Mouse (Mus musculus) embryonic facial prominence, embryonic 14.5 days (tissue): ENCODE data around the gene Dus2. TPM values are rescaled to one million over a fixed set of nuclear protein-coding genes. Genes with fewer than 3 reads are reported as not detected.

Experiments
- ATAC-seq: fragments of 200-750 bp; cut with Nextera tagmentation; 2 replicates; pipeline ENCODE4 v1.8.0; 2017; ENCODE audit warnings: low read depth, moderate number of reproducible peaks, moderate TSS enrichment
- DNase-seq: peaks from one replicate; pipeline ENCODE4 v3.0.0-alpha.2; 2015; ENCODE audit warnings: low spot score
- H3K27ac ChIP-seq: fragments of 300-500 bp; sonication (generic); replicated peaks from 2 replicates; pipeline ENCODE4 v1.5.1; 2014; ENCODE audit warnings: low read depth, mild to moderate bottlenecking, low read length, moderate library complexity
- H3K27me3 ChIP-seq: fragments of 300-500 bp; sonication (generic); replicated peaks from 2 replicates; pipeline ENCODE4 v1.6.1; 2014; ENCODE audit warnings: low read length; ENCODE audit not compliant: control insufficient read depth, insufficient read depth
- H3K36me3 ChIP-seq: fragments of 300-500 bp; sonication (generic); 2 replicates; pipeline ENCODE4 v1.6.1; 2014; ENCODE audit warnings: low read length, mixed read lengths; ENCODE audit not compliant: control insufficient read depth, insufficient read depth
- H3K4me1 ChIP-seq: fragments of 300-500 bp; sonication (generic); 2 replicates; pipeline ENCODE4 v1.6.1; 2014; ENCODE audit warnings: antibody characterized with exemption, low read length; ENCODE audit not compliant: control insufficient read depth, insufficient read depth
- H3K4me2 ChIP-seq: fragments of 300-500 bp; sonication (generic); 2 replicates; pipeline ENCODE4 v1.6.1; 2014; ENCODE audit warnings: low read depth, mild to moderate bottlenecking, low read length, moderate library complexity, mixed read lengths
- H3K4me3 ChIP-seq: fragments of 300-500 bp; sonication (generic); 2 replicates; pipeline ENCODE4 v1.5.1; 2014; ENCODE audit warnings: low read depth, mild to moderate bottlenecking, low read length
- H3K9ac ChIP-seq: fragments of 300-500 bp; sonication (generic); 2 replicates; pipeline ENCODE4 v1.6.1; 2014; ENCODE audit warnings: low read depth, mild to moderate bottlenecking, low read length, moderate library complexity, mixed read lengths
- H3K9me3 ChIP-seq: fragments of 300-500 bp; sonication (generic); 2 replicates; pipeline ENCODE4 v1.6.1; 2016; ENCODE audit warnings: low read length; ENCODE audit not compliant: control insufficient read depth
- WGBS: fragments of 180-500 bp; shearing (Covaris S2); extraction: QIAGEN DNeasy Blood & Tissue Kit; methylation state at CpG from one replicate; pipeline ENCODE4 v1.1.7; 2014; 5-methylcytosine and 5-hydroxymethylcytosine counted together
- polyA plus RNA-seq: library from polyadenylated mRNA; unstranded; fragments of >200 nt; fragmentation: Nextera tagmentation; extraction: Ambion mirVana; gene quantifications from 2 replicates; pipeline ENCODE4 v1.2.1, GENCODE M21; 2014

The Dus2 gene
- polyA plus RNA-seq, 1 experiment from 2014 or later, result 16.0 TPM

- peak overlapping the region; percentile 84; the same call in 1 of the 2 replicates for H3K4me3 ChIP-seq
- H3K4me2 ChIP-seq, result peak overlapping the region; percentile 74
- no peaks in the 10 kb centered on the region for H3K9me3 ChIP-seq
- H3K27me3 ChIP-seq, result no peaks in the 10 kb centered on the region
- no peak overlapping the region; the same call in 1 of the 2 replicates for H3K9ac ChIP-seq
- ATAC-seq (no peak), DNase-seq (no peak)
- H3K36me3 ChIP-seq, result no peaks in the 10 kb centered on the region
- 63% methylated on average over 6 of the region's 6 CpGs for WGBS
- H3K4me1 ChIP-seq, result peaks cover 15% of the 10 kb centered on the region
- H3K27ac ChIP-seq, result no peak overlapping the region
These were observed 70.5 kb downstream of the Dus2 start for GRCm38 (mm10) chr8:106061686-106062085.

GRCm38 (mm10) chr8:106063046-106063445 lies 71.9 kb downstream of the Dus2 start:
- ATAC-seq (no peak), DNase-seq (no peak)
- Histone ChIP-seq H3K4me2 (no peak overlapping the region), H3K9ac (no peak overlapping the region), H3K4me1 (peaks cover 15% of the 10 kb centered on the region), H3K27ac (no peak overlapping the region), H3K4me3 (no peak overlapping the region), H3K36me3 (no peaks in the 10 kb centered on the region), H3K27me3 (no peaks in the 10 kb centered on the region), H3K9me3 (no peaks in the 10 kb centered on the region)
- 99% methylated on average over 7 of the region's 7 CpGs for WGBS

- Histone ChIP-seq H3K4me1 (peaks cover 4% of the 10 kb centered on the region), H3K36me3 (no peaks in the 10 kb centered on the region), H3K4me3 (no peak overlapping the region), H3K4me2 (no peak overlapping the region), H3K27me3 (no peaks in the 10 kb centered on the region), H3K9ac (no peak overlapping the region), H3K27ac (no peak overlapping the region), H3K9me3 (no peaks in the 10 kb centered on the region)
- ATAC-seq, result no peak
- WGBS, result 92% methylated on average over 2 of the region's 2 CpGs
- no peak for DNase-seq
These were observed 75.6 kb downstream of the Dus2 start for GRCm38 (mm10) chr8:106066721-106067120.

GRCm38 (mm10) chr8:106069565-106069964 lies 78.4 kb downstream of the Dus2 start:
- Histone ChIP-seq H3K27me3 (no peaks in the 10 kb centered on the region), H3K4me2 (no peak overlapping the region), H3K27ac (no peak overlapping the region; the same call in 1 of the 2 replicates), H3K4me1 (no peaks in the 10 kb centered on the region), H3K4me3 (no peak overlapping the region), H3K36me3 (no peaks in the 10 kb centered on the region), H3K9ac (no peak overlapping the region), H3K9me3 (no peaks in the 10 kb centered on the region)
- 28% methylated on average over 1 of the region's 1 CpGs for WGBS
- no peak for ATAC-seq
- DNase-seq, result peak; percentile 53

- no peaks in the 10 kb centered on the region for H3K9me3 ChIP-seq
- no peaks in the 10 kb centered on the region for H3K4me1 ChIP-seq
- H3K4me2 ChIP-seq, result no peak overlapping the region
- H3K9ac ChIP-seq, result no peak overlapping the region
- DNase-seq (no peak), ATAC-seq (no peak)
- no peak overlapping the region for H3K4me3 ChIP-seq
- no peak overlapping the region for H3K27ac ChIP-seq
- no peaks in the 10 kb centered on the region for H3K27me3 ChIP-seq
- H3K36me3 ChIP-seq, result no peaks in the 10 kb centered on the region
These were observed 81.0 kb downstream of the Dus2 start for GRCm38 (mm10) chr8:106072113-106072512.

GRCm38 (mm10) chr8:106074236-106074635 lies 83.1 kb downstream of the Dus2 start:
- Histone ChIP-seq H3K4me3 (no peak overlapping the region), H3K4me2 (no peak overlapping the region)
- no peak for ATAC-seq

GRCm38 (mm10) chr8:106074659-106075058 lies 83.5 kb downstream of the Dus2 start:
- 86% methylated on average over 1 of the region's 1 CpGs for WGBS
- no peak overlapping the region for H3K9ac ChIP-seq
- H3K36me3 ChIP-seq, result 0 out of 2 replicates have a peak, but pooled peaks cover 9% of the 10 kb centered on the region
- no peak overlapping the region for H3K4me2 ChIP-seq
- ATAC-seq, result no peak
- DNase-seq, result no peak
- H3K27ac ChIP-seq, result no peak overlapping the region
- H3K4me1 ChIP-seq, result no peaks in the 10 kb centered on the region
- H3K27me3 ChIP-seq, result no peaks in the 10 kb centered on the region
- no peaks in the 10 kb centered on the region for H3K9me3 ChIP-seq
- H3K4me3 ChIP-seq, result no peak overlapping the region

More at GRCm38 (mm10) chr8:106074236-106074635, 83.1 kb downstream of the Dus2 start:
- H3K27ac ChIP-seq, result no peak overlapping the region
- no peaks in the 10 kb centered on the region for H3K9me3 ChIP-seq
- DNase-seq, result no peak
- no peak overlapping the region for H3K9ac ChIP-seq
- no peaks in the 10 kb centered on the region for H3K27me3 ChIP-seq
- H3K4me1 ChIP-seq, result no peaks in the 10 kb centered on the region
- 0 out of 2 replicates have a peak, but pooled peaks cover 5% of the 10 kb centered on the region for H3K36me3 ChIP-seq

GRCm38 (mm10) chr8:106075161-106075862 lies 84.2 kb downstream of the Dus2 start:
- WGBS, result 82% methylated on average over 9 of the region's 9 CpGs

GRCm38 (mm10) chr8:106075863-106076174 lies 84.7 kb downstream of the Dus2 start:
- Histone ChIP-seq H3K9ac (no peak overlapping the region), H3K27ac (no peak overlapping the region), H3K9me3 (no peaks in the 10 kb centered on the region), H3K4me2 (no peak overlapping the region), H3K36me3 (0 out of 2 replicates have a peak, but pooled peaks cover 10% of the 10 kb centered on the region), H3K27me3 (no peaks in the 10 kb centered on the region), H3K4me3 (no peak overlapping the region), H3K4me1 (no peaks in the 10 kb centered on the region)
- DNase-seq, result no peak
- no peak for ATAC-seq
- WGBS, result 96% methylated on average over 5 of the region's 5 CpGs

More at GRCm38 (mm10) chr8:106075161-106075862, 84.2 kb downstream of the Dus2 start:
- Histone ChIP-seq H3K27ac (no peak overlapping the region), H3K4me2 (no peak overlapping the region), H3K4me3 (no peak overlapping the region), H3K36me3 (0 out of 2 replicates have a peak, but pooled peaks cover 9% of the 10 kb centered on the region), H3K4me1 (no peaks in the 10 kb centered on the region), H3K9ac (no peak overlapping the region), H3K27me3 (no peaks in the 10 kb centered on the region), H3K9me3 (no peaks in the 10 kb centered on the region)
- ATAC-seq, result no peak
- no peak for DNase-seq
